Mouse (Mus musculus): Measurements from ENCODE around the gene Nfic. TPM values are rescaled to one million over a fixed set of nuclear protein-coding genes. Genes with fewer than 3 reads are reported as not detected.

Nfic gene
- polyA plus RNA-seq, 2 experiments from 2014 or later, result 14.2 to 19.2 TPM

- no peak for ATAC-seq
These were observed 38.7 kb downstream of the Nfic start for GRCm38 (mm10) chr10:81416581-81417226.

- no peak for ATAC-seq
These were observed 39.7 kb downstream of the Nfic start for GRCm38 (mm10) chr10:81415549-81416310.

- no peak for ATAC-seq
These were observed 40.3 kb downstream of the Nfic start for GRCm38 (mm10) chr10:81415146-81415545.

GRCm38 (mm10) chr10:81414682-81415081 is 40.8 kb downstream of the Nfic start:
- no peak for ATAC-seq

- ATAC-seq, result no peak
These were observed 41.8 kb downstream of the Nfic start for GRCm38 (mm10) chr10:81413310-81414261.

GRCm38 (mm10) chr10:81412586-81413309 is 42.7 kb downstream of the Nfic start:
- no peak for ATAC-seq

- no peak for ATAC-seq
These were observed 43.7 kb downstream of the Nfic start for GRCm38 (mm10) chr10:81411471-81412400.

GRCm38 (mm10) chr10:81410981-81411380 is 44.5 kb downstream of the Nfic start:
- ATAC-seq, result no peak

GRCm38 (mm10) chr10:81410350-81410749 is 45.1 kb downstream of the Nfic start:
- ATAC-seq, result no peak

- ATAC-seq, result no peak
These were observed 46.1 kb downstream of the Nfic start for GRCm38 (mm10) chr10:81409330-81409729.

GRCm38 (mm10) chr10:81408871-81409291 is 46.6 kb downstream of the Nfic start:
- ATAC-seq, result peak; percentile 36

GRCm38 (mm10) chr10:81408424-81408729 is 47.1 kb downstream of the Nfic start:
- ATAC-seq, result no peak

- ATAC-seq, result peak; percentile 89
These were observed 47.7 kb downstream of the Nfic start for GRCm38 (mm10) chr10:81407539-81408423.

GRCm38 (mm10) chr10:81406504-81407440 is 48.7 kb downstream of the Nfic start:
- ATAC-seq, result no peak

- peak; percentile 25 for ATAC-seq
These were observed 49.7 kb downstream of the Nfic start for GRCm38 (mm10) chr10:81405588-81406201.

- ATAC-seq, result no peak
These were observed 50.7 kb downstream of the Nfic start for GRCm38 (mm10) chr10:81404720-81405119.

GRCm38 (mm10) chr10:81404082-81404481 is 51.4 kb downstream of the Nfic start:
- ATAC-seq, result no peak

GRCm38 (mm10) chr10:81403511-81403910 is 51.9 kb downstream of the Nfic start:
- no peak for ATAC-seq

Measured in CD4-positive, CD25-positive, alpha-beta regulatory T cell, adult 4 months (primary cell).